ENCODE assay signal across 8 mouse cellular contexts in the genomic region with DNA sequence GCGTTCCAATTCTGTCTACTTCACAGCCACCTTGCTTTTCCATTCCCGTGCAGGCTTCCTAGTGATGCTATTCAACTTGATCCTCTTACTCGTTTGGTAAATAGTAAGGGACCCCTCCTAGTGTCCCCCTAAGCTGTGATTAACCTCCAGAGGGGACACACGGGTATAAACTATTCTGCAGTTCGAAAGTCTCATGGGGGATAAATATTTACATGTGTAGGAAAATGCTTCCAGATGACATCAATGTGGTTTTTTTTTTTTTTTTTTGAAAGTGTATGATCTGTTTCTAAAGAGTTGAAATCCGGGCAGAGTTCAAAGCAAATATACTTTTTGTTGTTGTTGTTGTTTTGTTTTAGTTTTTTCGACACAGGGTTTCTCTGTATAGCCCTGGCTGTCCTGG. TPM values are rescaled to one million over a fixed set of nuclear protein-coding genes. Genes with fewer than 3 reads are reported as not detected.
DNase-seq lines count a peak whose midpoint lies in the region; ATAC-seq and TF ChIP-seq lines count a peak whose summit lies in the region.

No protein-coding gene starts in this region.

- peak overlapping the region; percentile 78 for H3K4me2 ChIP-seq in heart, embryonic 13.5 days
- peak overlapping the region; percentile 61 for H3K4me2 ChIP-seq in hindbrain, postnatal 0 days (ENCODE audit: low read depth, low read length)
- H3K4me2 ChIP-seq in midbrain, embryonic 14.5 days (ENCODE audit: low read length): peak overlapping the region; percentile 60

- peak overlapping the region; percentile 79; the same call in 1 of the 2 replicates for H3K9ac ChIP-seq in heart, embryonic 13.5 days
- peak overlapping the region; percentile 31; the same call in 1 of the 2 replicates for H3K9ac ChIP-seq in hindbrain, postnatal 0 days (replicated peaks; ENCODE audit: low read length)
- H3K9ac ChIP-seq in midbrain, embryonic 14.5 days (replicated peaks; ENCODE audit: low read length): no peak overlapping the region

- 59% methylated on average over 7 of the region's 7 CpGs for WGBS in heart, embryonic 13.5 days
- WGBS in hindbrain, postnatal 0 days: 41% methylated on average over 7 of the region's 7 CpGs
- WGBS in midbrain, embryonic 14.5 days: 61% methylated on average over 7 of the region's 7 CpGs

- H3K9me3 ChIP-seq in heart, embryonic 13.5 days: no peaks in the 10 kb centered on the region
- no peaks in the 10 kb centered on the region for H3K9me3 ChIP-seq in hindbrain, postnatal 0 days (ENCODE audit: low read length)
- no peaks in the 10 kb centered on the region for H3K9me3 ChIP-seq in midbrain, embryonic 14.5 days (ENCODE audit: control insufficient read depth, low read length)

- H3K4me1 ChIP-seq in heart, embryonic 13.5 days: peaks cover 39% of the 10 kb centered on the region
- peaks cover 3% of the 10 kb centered on the region; the same call in 1 of the 2 replicates for H3K4me1 ChIP-seq in cortical plate, adult 2 months (ENCODE audit: control insufficient read depth, insufficient read depth, low read length)
- peaks cover 17% of the 10 kb centered on the region; the same call in 1 of the 2 replicates for H3K4me1 ChIP-seq in hindbrain, postnatal 0 days (ENCODE audit: insufficient read depth, low read length)
- H3K4me1 ChIP-seq in midbrain, embryonic 14.5 days (ENCODE audit: control insufficient read depth, insufficient read depth, low read length): peaks cover 18% of the 10 kb centered on the region; the same call in 1 of the 2 replicates

- no peak for ATAC-seq in heart, embryonic 13.5 days (ENCODE audit: extremely low read depth, insufficient number of reproducible peaks, low FRiP score, low TSS enrichment)
- no peak for ATAC-seq in hindbrain, postnatal 0 days
- ATAC-seq in midbrain, embryonic 14.5 days (ENCODE audit: low FRiP score, low TSS enrichment): no peak
- ATAC-seq in megakaryocyte-erythroid progenitor cell, adult 5-6 weeks (replicated peaks; ENCODE audit: low FRiP score, low TSS enrichment, poor library complexity, severe bottlenecking): no peak
- ATAC-seq in activated CD4-positive, CD25-positive, alpha-beta regulatory T cell, adult 4 months: no peak

- TF ChIP-seq POLR2A in cortical plate, adult 2 months (IDR thresholded peaks at IDR 0.05; ENCODE audit: extremely low read depth, insufficient read depth, low read length): no peak

- TF ChIP-seq CTCF in cortical plate, adult 2 months (IDR thresholded peaks at IDR 0.05; ENCODE audit: extremely low read depth, insufficient read depth, low read length): no peak
- TF ChIP-seq CTCF in hindbrain, postnatal 0 days (IDR thresholded peaks at IDR 0.05; ENCODE audit: low read depth): no peak

- H3K27ac ChIP-seq in heart, embryonic 13.5 days (replicated peaks): peak overlapping the region; percentile 69
- H3K27ac ChIP-seq in cortical plate, adult 2 months (ENCODE audit: insufficient read depth, low read length): no peak overlapping the region
- H3K27ac ChIP-seq in hindbrain, postnatal 0 days: peak overlapping the region; percentile 78
- H3K27ac ChIP-seq in midbrain, embryonic 14.5 days (replicated peaks; ENCODE audit: low read depth, low read length): peak overlapping the region; percentile 66; the same call in 1 of the 2 replicates

- peak overlapping the region; percentile 61 for H3K4me3 ChIP-seq in heart, embryonic 13.5 days
- peak overlapping the region; percentile 31; the same call in 1 of the 2 replicates for H3K4me3 ChIP-seq in cortical plate, adult 2 months (ENCODE audit: insufficient read depth, low read length)
- H3K4me3 ChIP-seq in hindbrain, postnatal 0 days (ENCODE audit: low read length): peak overlapping the region; percentile 33
- H3K4me3 ChIP-seq in midbrain, embryonic 14.5 days (replicated peaks; ENCODE audit: low read depth, low read length): no peak overlapping the region

- no peak for DNase-seq in heart, postnatal 36 days
- no peak for DNase-seq in hindbrain, postnatal 0 days (ENCODE audit: low spot score)
- no peak for DNase-seq in midbrain, embryonic 14.5 days
- DNase-seq in right cerebral cortex, postnatal 4 days: no peak

- H3K27me3 ChIP-seq in heart, embryonic 13.5 days (replicated peaks): no peaks in the 10 kb centered on the region
- H3K27me3 ChIP-seq in hindbrain, postnatal 0 days (ENCODE audit: insufficient read depth, low read length): no peaks in the 10 kb centered on the region
- no peaks in the 10 kb centered on the region for H3K27me3 ChIP-seq in midbrain, embryonic 14.5 days (ENCODE audit: control insufficient read depth, insufficient read depth, low read length)

- intact Hi-C loops in heart, postnatal 36 days (cut with DNase I): loop anchor here (2.0 kb wide), 1 partner anchor 29 kb away; the partner anchor contains the start of gene Rassf3

- no peaks in the 10 kb centered on the region for H3K36me3 ChIP-seq in heart, embryonic 13.5 days
- no peaks in the 10 kb centered on the region for H3K36me3 ChIP-seq in hindbrain, postnatal 0 days (ENCODE audit: insufficient read depth, low read length)
- H3K36me3 ChIP-seq in midbrain, embryonic 14.5 days (ENCODE audit: control insufficient read depth, insufficient read depth, low read length): no peaks in the 10 kb centered on the region

RNA-seq across cellular contexts. Expression of gene Rassf3, which starts 29.8 kb away (rescaled TPM):
- polyA plus RNA-seq in heart, embryonic 13.5 days (2015; fragmentation: Nextera tagmentation; extraction: Ambion mirVana): 15.2 and 19.2 TPM in 2 replicates
- 100 to 1,000 TPM; 125 to 140 TPM for total RNA-seq in heart, postnatal 36 days (2021)
- 40.8 and 41.2 TPM in 2 replicates for polyA plus RNA-seq in cortical plate, adult 2 months (2012; rRNA removed)
- 7.4 and 11.1 TPM in 2 replicates for total RNA-seq in hindbrain, postnatal 0 days (2014; rRNA removed)
- 5.7 and 6.0 TPM in 2 replicates for polyA plus RNA-seq in hindbrain, postnatal 0 days (2015; fragmentation: Nextera tagmentation; extraction: Ambion mirVana)
- polyA plus RNA-seq in midbrain, embryonic 14.5 days (2014; fragmentation: Nextera tagmentation; extraction: Ambion mirVana): 2.4 and 4.5 TPM in 2 replicates
- 6.5 and 9.7 TPM in 2 replicates for total RNA-seq in megakaryocyte-erythroid progenitor cell, adult 5-6 weeks (2014; fragmentation: Nextera tagmentation)
- total RNA-seq in megakaryocyte-erythroid progenitor cell, adult 5-6 weeks (2017): 12.1 and 13.4 TPM in 2 replicates
- polyA plus RNA-seq in activated CD4-positive, CD25-positive, alpha-beta regulatory T cell, adult 4 months (2017; shearing (Covaris generic)): 1 to 10 TPM; 5.7 to 7.0 TPM
